Mouse (Mus musculus): Measurements from ENCODE around the gene Robo2.

GRCm38 (mm10) chr16:73939423-73940210 lies 472.0 kb downstream of the Robo2 start:
- TF ChIP-seq EP300 (IDR thresholded peaks at IDR 0.05; ENCODE audit: low read depth) (no peak), CTCF (IDR thresholded peaks at IDR 0.05; ENCODE audit: low read depth) (no peak)

All from heart, postnatal 0 days (tissue).